Mouse (Mus musculus) C2C12 (cell line): Measurements from ENCODE around the gene Tsnax. TPM values are rescaled to one million over a fixed set of nuclear protein-coding genes. Genes with fewer than 3 reads are reported as not detected.

Experiments used
- H3K27me3 ChIP-seq: one replicate; pipeline ENCODE4 v1.6.1; 2011; ENCODE audit not compliant: control insufficient read depth, insufficient read depth, insufficient read length
- H3K36me3 ChIP-seq: one replicate; pipeline ENCODE4 v1.6.1; 2011; ENCODE audit not compliant: control insufficient read depth, insufficient read depth
- H3K4me3 ChIP-seq: one replicate; pipeline ENCODE4 v1.5.1; 2011; ENCODE audit warnings: mild to moderate bottlenecking, control low read depth; ENCODE audit not compliant: poor library complexity, insufficient read depth, severe bottlenecking
- H3K79me2 ChIP-seq: one replicate; pipeline ENCODE4 v1.6.1; 2011; ENCODE audit not compliant: control insufficient read depth, insufficient read depth
- H3K79me3 ChIP-seq: one replicate; pipeline ENCODE4 v1.6.1; 2011; ENCODE audit warnings: low read depth, control low read depth
- H3ac ChIP-seq: one replicate; pipeline ENCODE3; 2011; ENCODE audit warnings: low read depth; ENCODE audit not compliant: control insufficient read depth, insufficient read length
- CEBPB ChIP-seq: IDR thresholded peaks from one replicate; pipeline ENCODE4 v1.6.1; 2011; ENCODE audit warnings: low read depth, mild to moderate bottlenecking, control low read depth, moderate library complexity
- CTCF ChIP-seq: IDR thresholded peaks from one replicate; pipeline ENCODE4 v1.5.1; 2011; ENCODE audit not compliant: control insufficient read depth, insufficient read depth, insufficient read length
- FOSL1 ChIP-seq: IDR thresholded peaks from one replicate; pipeline ENCODE4 v1.8.0; 2011; ENCODE audit warnings: mild to moderate bottlenecking, low read length; ENCODE audit not compliant: poor library complexity, insufficient read depth, severe bottlenecking
- MAX ChIP-seq: IDR thresholded peaks from one replicate; pipeline ENCODE4 v1.6.1; 2011; ENCODE audit warnings: mild to moderate bottlenecking, control low read depth
- MYOD1 ChIP-seq: IDR thresholded peaks from one replicate; pipeline ENCODE4 v1.6.1; 2011; ENCODE audit warnings: low read depth; ENCODE audit not compliant: control insufficient read depth, insufficient read length
- MYOG ChIP-seq: IDR thresholded peaks from one replicate; pipeline ENCODE4 v1.6.1; 2011; ENCODE audit not compliant: control insufficient read depth, insufficient read length; ENCODE audit errors: extremely low read depth
- USF1 ChIP-seq: IDR thresholded peaks from one replicate; pipeline ENCODE4 v1.6.1; 2011; ENCODE audit warnings: low read depth, mild to moderate bottlenecking, control low read depth, moderate library complexity
- polyA plus RNA-seq: library from polyadenylated mRNA; unstranded; fragments of >200 nt; fragmentation: generic; extraction: Trizol; gene quantifications from one replicate; pipeline ENCODE4 v1.2.1, GENCODE M21; 2012; ENCODE audit warnings: missing spikeins

The Tsnax gene
- polyA plus RNA-seq, 1 experiment = 50.9 TPM

- TF ChIP-seq MYOD1 (no peak), CEBPB (no peak), USF1 (no peak), FOSL1 (no peak), MAX (no peak), MYOG (no peak), CTCF (no peak)
- H3ac ChIP-seq = no peak overlapping the region
- no peaks in the 10 kb centered on the region for H3K36me3 ChIP-seq
- no peaks in the 10 kb centered on the region for H3K79me3 ChIP-seq
- no peaks in the 10 kb centered on the region for H3K79me2 ChIP-seq
- no peaks in the 10 kb centered on the region for H3K27me3 ChIP-seq
- no peak overlapping the region for H3K4me3 ChIP-seq
Observed at GRCm38 (mm10) chr8:124976211-124976610, 36.6 kb upstream of the Tsnax start.

GRCm38 (mm10) chr8:124978026-124978425 lies 34.8 kb upstream of the Tsnax start:
- H3K27me3 ChIP-seq = no peaks in the 10 kb centered on the region
- no peak for TF ChIP-seq MYOD1
- no peak overlapping the region for H3ac ChIP-seq
- no peak overlapping the region for H3K4me3 ChIP-seq
- no peaks in the 10 kb centered on the region for H3K79me2 ChIP-seq
- no peaks in the 10 kb centered on the region for H3K79me3 ChIP-seq
- no peaks in the 10 kb centered on the region for H3K36me3 ChIP-seq

- H3K36me3 ChIP-seq = no peaks in the 10 kb centered on the region
- TF ChIP-seq MYOD1 = no peak
- no peak for TF ChIP-seq USF1
- TF ChIP-seq MAX = no peak
- TF ChIP-seq FOSL1 = no peak
- no peak for TF ChIP-seq CTCF
- TF ChIP-seq MYOG = no peak
- no peak overlapping the region for H3K4me3 ChIP-seq
Observed at GRCm38 (mm10) chr8:124980036-124980435, 32.8 kb upstream of the Tsnax start.

GRCm38 (mm10) chr8:124980828-124981227 lies 32.0 kb upstream of the Tsnax start:
- Histone ChIP-seq H3K4me3 (no peak overlapping the region), H3K79me3 (no peaks in the 10 kb centered on the region), H3ac (no peak overlapping the region), H3K27me3 (peaks cover 7% of the 10 kb centered on the region), H3K36me3 (no peaks in the 10 kb centered on the region), H3K79me2 (no peaks in the 10 kb centered on the region)
- no peak for TF ChIP-seq MYOG
- TF ChIP-seq USF1 = no peak
- no peak for TF ChIP-seq MYOD1
- TF ChIP-seq MAX = no peak
- TF ChIP-seq FOSL1 = no peak
- TF ChIP-seq CEBPB = no peak
- no peak for TF ChIP-seq CTCF

More at GRCm38 (mm10) chr8:124980036-124980435, 32.8 kb upstream of the Tsnax start:
- Histone ChIP-seq H3K79me2 (no peaks in the 10 kb centered on the region), H3K79me3 (no peaks in the 10 kb centered on the region), H3K27me3 (peaks cover under 1% of the 10 kb centered on the region), H3ac (no peak overlapping the region)

- no peak overlapping the region for H3ac ChIP-seq
Observed at GRCm38 (mm10) chr8:124990923-124991667, 21.7 kb upstream of the Tsnax start.

GRCm38 (mm10) chr8:124991668-124991926 lies 21.2 kb upstream of the Tsnax start:
- Histone ChIP-seq H3K79me2 (no peaks in the 10 kb centered on the region), H3K36me3 (no peaks in the 10 kb centered on the region), H3K79me3 (no peaks in the 10 kb centered on the region), H3K4me3 (no peak overlapping the region), H3ac (no peak overlapping the region), H3K27me3 (peaks cover 36% of the 10 kb centered on the region)
- TF ChIP-seq USF1 (no peak), MYOG (no peak), MAX (no peak), FOSL1 (no peak), CTCF (no peak), CEBPB (no peak), MYOD1 (no peak)

More at GRCm38 (mm10) chr8:124990923-124991667, 21.7 kb upstream of the Tsnax start:
- Histone ChIP-seq H3K4me3 (no peak overlapping the region), H3K27me3 (peaks cover 40% of the 10 kb centered on the region), H3K79me3 (no peaks in the 10 kb centered on the region), H3K36me3 (no peaks in the 10 kb centered on the region), H3K79me2 (no peaks in the 10 kb centered on the region)
- TF ChIP-seq MAX (no peak), MYOD1 (no peak), CEBPB (no peak), MYOG (no peak), CTCF (no peak), USF1 (no peak), FOSL1 (no peak)
